Mouse (Mus musculus) lung, adult 2 months (tissue): ENCODE data around the gene Batf. TPM values are rescaled to one million over a fixed set of nuclear protein-coding genes. Genes with fewer than 3 reads are reported as not detected.
"Not testable (repeated sequence)": the region's sequence is repeated elsewhere in the genome, so short reads cannot be mapped to it uniquely, and the experiment has no call there.

Experiments
- DNase-seq: peaks from one replicate; pipeline ENCODE4 v3.0.0; 2022
- H3K4me1 ChIP-seq: fragments of 200-500 bp; 2 replicates; pipeline ENCODE4 v1.6.1; 2011; ENCODE audit warnings: low read length; ENCODE audit not compliant: control insufficient read depth, insufficient read depth
- H3K4me3 ChIP-seq: fragments of 200-500 bp; replicated peaks from 2 replicates; pipeline ENCODE3; 2011; ENCODE audit warnings: low read depth, mild to moderate bottlenecking, control low read depth, low read length; ENCODE audit errors: extremely low read depth
- CTCF ChIP-seq: fragments of 200-500 bp; IDR thresholded peaks from 2 replicates; pipeline ENCODE4 v1.5.1; 2011; ENCODE audit warnings: mild to moderate bottlenecking, low read length, control low read depth; ENCODE audit not compliant: insufficient read depth
- POLR2A ChIP-seq: fragments of 200-500 bp; IDR thresholded peaks from 2 replicates; pipeline ENCODE4 v1.6.1; 2011; ENCODE audit warnings: low read depth, mild to moderate bottlenecking, control low read depth, low read length, borderline replicate concordance; ENCODE audit errors: extremely low read depth
- WGBS: fragments of 180-500 bp; shearing (Covaris S2); methylation state at CpG from one replicate; pipeline ENCODE4 v1.1.7; 2018; 5-methylcytosine and 5-hydroxymethylcytosine counted together
- polyA plus RNA-seq: library from polyadenylated mRNA; depleted of rRNA; stranded (reverse); fragments of >200 nt; gene quantifications from 2 replicates; pipeline ENCODE4 v1.2.3, GENCODE M21; 2012

Gene Batf
- polyA plus RNA-seq, 1 experiment, result 8.7 TPM

DNA sequence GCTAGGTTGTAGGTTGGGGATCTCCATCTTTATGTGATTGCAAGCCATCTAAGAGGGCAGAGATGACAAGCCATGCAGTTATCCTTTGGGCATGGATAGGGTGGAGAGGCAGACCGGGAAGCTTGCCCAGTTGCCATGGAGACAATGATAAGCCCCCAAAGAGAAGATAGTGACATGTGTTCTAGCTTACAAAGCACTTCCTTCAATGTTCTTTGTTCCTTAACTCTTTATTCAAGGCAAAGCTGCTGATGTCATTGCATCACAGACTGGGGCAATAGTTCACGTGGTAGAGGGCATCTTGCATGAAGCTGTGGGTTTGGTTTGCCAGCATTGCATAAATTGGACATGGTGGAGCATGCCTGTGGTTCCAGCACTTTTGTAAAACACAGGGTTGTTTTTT, 27.1 kb upstream of the Batf start:
- TF ChIP-seq CTCF (no peak), POLR2A (no peak)
- Histone ChIP-seq H3K4me3 (no peak overlapping the region), H3K4me1 (no peaks in the 10 kb centered on the region)
- DNase-seq, result no peak
- WGBS, result 29% methylated on average over 2 of the region's 2 CpGs

- DNase-seq, result no peak
Measured at GRCm38 (mm10) chr12:85660855-85661254, 25.6 kb upstream of the Batf start.

DNA sequence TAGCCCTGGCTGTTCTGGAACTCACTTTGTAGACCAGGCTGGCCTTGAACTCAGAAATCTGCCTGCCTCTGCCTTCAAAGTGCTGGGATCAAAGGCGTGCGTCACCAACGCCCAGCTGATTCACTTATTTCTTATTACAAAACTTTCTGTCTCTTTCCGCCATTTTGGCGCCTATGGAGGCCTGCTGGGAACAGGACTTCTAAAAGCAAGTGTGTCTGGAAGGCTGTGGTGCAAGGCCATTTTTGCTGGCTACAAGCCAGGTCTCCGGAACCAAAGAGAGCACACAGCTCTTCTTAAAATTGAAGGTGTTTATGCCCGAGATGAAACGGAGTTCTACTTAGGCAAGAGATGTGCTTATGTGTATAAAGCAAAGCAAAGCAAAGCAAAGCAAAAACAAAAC, 24.2 kb upstream of the Batf start:
- not testable (repeated sequence) for H3K4me1 ChIP-seq, H3K4me3 ChIP-seq, DNase-seq
- 79% methylated on average over 8 of the region's 8 CpGs for WGBS

More at GRCm38 (mm10) chr12:85660855-85661254, 25.6 kb upstream of the Batf start:
- H3K4me3 ChIP-seq, result no peak overlapping the region
- 75% methylated on average over 12 of the region's 12 CpGs for WGBS
- H3K4me1 ChIP-seq, result no peaks in the 10 kb centered on the region
- TF ChIP-seq CTCF, result no peak
- no peak for TF ChIP-seq POLR2A

GRCm38 (mm10) chr12:85662896-85663295, 23.6 kb upstream of the Batf start:
- peak; percentile 68 for DNase-seq

DNA sequence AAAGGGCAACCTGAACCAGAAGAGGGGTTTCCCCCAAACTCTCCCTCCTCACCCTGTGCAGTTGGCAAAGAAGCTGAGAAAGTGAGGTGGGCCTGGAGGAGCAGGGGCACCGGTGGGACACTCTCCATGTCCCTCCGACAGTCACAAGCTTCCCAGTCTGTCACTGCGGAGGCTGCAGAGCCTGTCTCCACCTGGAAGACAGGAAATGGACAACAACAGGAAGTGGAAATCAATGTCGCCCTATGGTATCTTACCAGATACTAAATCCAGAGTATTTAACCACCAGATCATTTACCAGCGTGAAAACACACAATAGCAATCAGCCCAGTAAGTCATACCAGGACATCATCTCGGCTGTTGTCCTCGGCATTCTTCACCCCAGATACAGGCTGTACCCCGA, 20.4 kb upstream of the Batf start:
- WGBS, result 75% methylated on average over 8 of the region's 8 CpGs
- TF ChIP-seq CTCF (no peak), POLR2A (no peak)

More at GRCm38 (mm10) chr12:85662896-85663295, 23.6 kb upstream of the Batf start:
- TF ChIP-seq CTCF (peak; percentile 82), POLR2A (no peak)
- WGBS, result 8% methylated on average over 9 of the region's 9 CpGs
- Histone ChIP-seq H3K4me3 (no peak overlapping the region), H3K4me1 (no peaks in the 10 kb centered on the region)

DNA sequence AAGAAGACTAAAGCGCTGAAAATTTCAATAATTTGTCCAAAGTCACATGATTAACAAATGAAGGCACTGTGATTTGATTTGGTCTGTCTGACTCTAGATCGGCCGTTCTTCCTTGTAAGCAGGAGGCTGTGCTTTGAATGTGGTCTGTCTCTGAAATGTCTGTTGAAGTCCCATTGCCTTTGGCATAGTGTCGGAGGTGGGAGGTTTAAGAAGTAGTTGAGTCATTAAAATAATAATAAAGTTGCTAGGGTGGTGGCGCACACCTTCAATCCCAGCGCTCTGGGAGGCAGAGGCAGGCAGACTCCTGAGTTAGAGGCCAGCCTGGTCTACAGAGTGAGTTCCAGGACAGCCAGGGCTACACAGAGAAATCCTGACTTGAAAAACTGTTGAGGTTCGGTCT, 19.4 kb upstream of the Batf start:
- no peak overlapping the region for H3K4me3 ChIP-seq
- H3K4me1 ChIP-seq, result no peaks in the 10 kb centered on the region
- TF ChIP-seq CTCF (no peak), POLR2A (no peak)
- DNase-seq, result no peak
- WGBS, result 91% methylated on average over 7 of the region's 7 CpGs

More for the DNA sequence above, 20.4 kb upstream of the Batf start:
- Histone ChIP-seq H3K4me1 (no peaks in the 10 kb centered on the region), H3K4me3 (no peak overlapping the region)
- DNase-seq, result no peak

GRCm38 (mm10) chr12:85668696-85669095, 17.8 kb upstream of the Batf start:
- no peak overlapping the region for H3K4me3 ChIP-seq
- H3K4me1 ChIP-seq, result no peaks in the 10 kb centered on the region
- WGBS, result 54% methylated on average over 3 of the region's 3 CpGs
- no peak for TF ChIP-seq CTCF
- no peak for TF ChIP-seq POLR2A
- DNase-seq, result no peak

GRCm38 (mm10) chr12:85670080-85670479, 16.4 kb upstream of the Batf start:
- H3K4me3 ChIP-seq, result no peak overlapping the region
- WGBS, result 48% methylated on average over 3 of the region's 3 CpGs
- DNase-seq, result no peak

DNA sequence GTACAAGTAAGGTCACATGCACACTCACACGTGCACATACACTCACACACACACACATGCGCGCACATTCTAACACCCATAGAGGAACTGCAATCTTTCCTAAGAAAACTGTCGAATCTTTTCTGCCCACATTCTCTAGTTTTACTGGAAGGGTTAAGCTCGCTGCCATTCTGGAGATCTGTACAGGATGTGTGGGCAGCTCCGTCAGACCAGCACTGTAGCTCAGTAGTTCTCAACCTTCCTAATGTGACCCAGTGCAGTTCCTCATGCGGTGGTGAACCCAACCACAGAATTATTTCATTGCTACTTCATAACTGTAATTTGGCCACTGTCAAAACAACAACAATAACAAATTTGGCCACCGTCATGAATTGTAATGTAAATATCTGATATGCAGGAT, 12.6 kb upstream of the Batf start:
- WGBS, result 77% methylated on average over 8 of the region's 8 CpGs
- Histone ChIP-seq H3K4me1 (no peaks in the 10 kb centered on the region), H3K4me3 (no peak overlapping the region)
- no peak for DNase-seq
- TF ChIP-seq CTCF (no peak), POLR2A (no peak)

More at GRCm38 (mm10) chr12:85670080-85670479, 16.4 kb upstream of the Batf start:
- no peaks in the 10 kb centered on the region for H3K4me1 ChIP-seq
- no peak for TF ChIP-seq POLR2A

- 83% methylated on average over 5 of the region's 5 CpGs for WGBS
- no peak overlapping the region for H3K4me3 ChIP-seq
- TF ChIP-seq CTCF (no peak), POLR2A (no peak)
- no peaks in the 10 kb centered on the region for H3K4me1 ChIP-seq
- DNase-seq, result no peak
Measured at GRCm38 (mm10) chr12:85679117-85679516, 7.4 kb upstream of the Batf start.

- Histone ChIP-seq H3K4me1 (no peaks in the 10 kb centered on the region), H3K4me3 (no peak overlapping the region)
- DNase-seq, result no peak
- TF ChIP-seq CTCF (no peak), POLR2A (no peak)
- 43% methylated on average over 2 of the region's 2 CpGs for WGBS
Measured at GRCm38 (mm10) chr12:85679808-85680207, 6.7 kb upstream of the Batf start.
